Mouse (Mus musculus) hindbrain, embryonic 16.5 days (tissue): ENCODE data around the gene H2-Aa. TPM values are rescaled to one million over a fixed set of nuclear protein-coding genes. Genes with fewer than 3 reads are reported as not detected.

ENCODE experiments used
- ATAC-seq: fragments of 200-750 bp; cut with Nextera tagmentation; 2 replicates; pipeline ENCODE4 v1.8.0; 2017; ENCODE audit warnings: moderate TSS enrichment, moderate library complexity
- H3K27ac ChIP-seq: fragments of 300-500 bp; sonication (generic); 2 replicates; pipeline ENCODE4 v1.5.1; 2014; ENCODE audit warnings: low read depth, mild to moderate bottlenecking, control low read depth, low read length, moderate library complexity
- H3K27me3 ChIP-seq: fragments of 300-500 bp; sonication (generic); replicated peaks from 2 replicates; pipeline ENCODE4 v1.6.1; 2014; ENCODE audit warnings: low read length; ENCODE audit not compliant: control insufficient read depth, insufficient read depth
- H3K36me3 ChIP-seq: fragments of 300-500 bp; sonication (generic); 2 replicates; pipeline ENCODE4 v1.6.1; 2014; ENCODE audit warnings: mild to moderate bottlenecking, low read length, moderate library complexity, mixed read lengths; ENCODE audit not compliant: control insufficient read depth, insufficient read depth
- H3K4me1 ChIP-seq: fragments of 300-500 bp; sonication (generic); 2 replicates; pipeline ENCODE4 v1.6.1; 2014; ENCODE audit warnings: low read depth, low read length; ENCODE audit not compliant: control insufficient read depth, insufficient read depth
- H3K4me2 ChIP-seq: fragments of 300-500 bp; sonication (generic); 2 replicates; pipeline ENCODE4 v1.6.1; 2014; ENCODE audit warnings: mild to moderate bottlenecking, low read length, control low read depth, moderate library complexity
- H3K4me3 ChIP-seq: fragments of 300-500 bp; sonication (generic); 2 replicates; pipeline ENCODE4 v1.5.1; 2014; ENCODE audit warnings: mild to moderate bottlenecking, low read length, control low read depth, moderate library complexity
- H3K9ac ChIP-seq: fragments of 300-500 bp; sonication (generic); 2 replicates; pipeline ENCODE4 v1.6.1; 2014; ENCODE audit warnings: low read depth, mild to moderate bottlenecking, control low read depth, low read length, moderate library complexity
- H3K9me3 ChIP-seq: fragments of 300-500 bp; sonication (generic); 2 replicates; pipeline ENCODE4 v1.6.1; 2014; ENCODE audit warnings: mild to moderate bottlenecking, low read length, moderate library complexity; ENCODE audit not compliant: control insufficient read depth
- WGBS: fragments of 180-500 bp; shearing (Covaris S2); extraction: QIAGEN DNeasy Blood & Tissue Kit; methylation state at CpG from one replicate; pipeline ENCODE4 v1.1.7; 2014; 5-methylcytosine and 5-hydroxymethylcytosine counted together
- polyA plus RNA-seq: library from polyadenylated mRNA; unstranded; fragments of >200 nt; fragmentation: Nextera tagmentation; extraction: Ambion mirVana; gene quantifications from 2 replicates; pipeline ENCODE4 v1.2.1, GENCODE M21; 2015

The H2-Aa gene
- polyA plus RNA-seq, 1 experiment from 2014 or later: 0.59 TPM

DNA sequence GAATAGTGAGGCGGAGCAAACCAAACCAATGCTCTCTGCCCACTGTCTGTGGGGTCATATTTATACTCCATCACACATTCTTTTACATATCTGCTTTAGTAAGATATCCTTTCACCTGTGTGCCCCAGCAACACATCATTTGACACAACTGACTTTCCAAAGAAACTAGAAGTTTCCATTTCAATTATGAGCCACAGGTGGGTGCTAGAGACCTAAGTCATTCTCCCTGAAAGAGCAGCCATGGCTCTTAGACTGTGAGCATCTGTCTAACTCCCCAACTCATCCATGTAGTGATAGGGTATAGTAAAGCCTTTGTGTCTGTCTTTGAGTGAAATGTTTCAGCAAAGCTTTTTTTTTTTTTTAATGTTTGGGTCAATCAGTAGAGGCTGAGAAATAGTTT lies 15.5 kb downstream of the H2-Aa start:
- Histone ChIP-seq H3K9me3 (peaks cover 2% of the 10 kb centered on the region; the same call in 1 of the 2 replicates), H3K4me2 (no peak overlapping the region), H3K36me3 (no peaks in the 10 kb centered on the region), H3K27me3 (no peaks in the 10 kb centered on the region), H3K4me1 (no peaks in the 10 kb centered on the region), H3K4me3 (no peak overlapping the region), H3K27ac (no peak overlapping the region), H3K9ac (no peak overlapping the region)
- WGBS: 90% methylated on average over 1 of the region's 1 CpGs
- no peak for ATAC-seq

DNA sequence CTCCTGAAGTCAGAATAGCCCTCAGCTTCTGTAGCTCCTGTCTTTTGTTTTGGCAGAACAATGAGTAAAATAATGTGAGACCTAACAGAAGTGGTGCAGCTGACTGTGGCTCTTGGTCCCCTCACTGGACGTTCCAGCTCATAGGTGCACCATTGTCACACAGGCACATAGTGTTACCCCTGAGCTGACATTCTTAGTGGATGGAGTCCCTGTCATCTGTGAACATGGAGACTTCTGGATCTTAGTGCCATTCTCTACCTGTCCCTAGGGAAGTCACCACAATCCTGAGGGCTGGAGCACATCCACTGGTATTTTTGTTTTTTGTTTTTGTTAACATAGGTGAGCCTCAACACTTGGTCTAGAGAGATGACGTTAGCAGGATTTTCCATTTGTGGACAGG lies 16.7 kb downstream of the H2-Aa start:
- no peak overlapping the region for H3K9ac ChIP-seq
- ATAC-seq: no peak
- H3K4me2 ChIP-seq: no peak overlapping the region
- H3K27me3 ChIP-seq: no peaks in the 10 kb centered on the region
- H3K4me3 ChIP-seq: no peak overlapping the region
- 77% methylated on average over 2 of the region's 2 CpGs for WGBS
- no peaks in the 10 kb centered on the region for H3K4me1 ChIP-seq
- no peak overlapping the region for H3K27ac ChIP-seq
- H3K9me3 ChIP-seq: no peaks in the 10 kb centered on the region
- H3K36me3 ChIP-seq: no peaks in the 10 kb centered on the region

DNA sequence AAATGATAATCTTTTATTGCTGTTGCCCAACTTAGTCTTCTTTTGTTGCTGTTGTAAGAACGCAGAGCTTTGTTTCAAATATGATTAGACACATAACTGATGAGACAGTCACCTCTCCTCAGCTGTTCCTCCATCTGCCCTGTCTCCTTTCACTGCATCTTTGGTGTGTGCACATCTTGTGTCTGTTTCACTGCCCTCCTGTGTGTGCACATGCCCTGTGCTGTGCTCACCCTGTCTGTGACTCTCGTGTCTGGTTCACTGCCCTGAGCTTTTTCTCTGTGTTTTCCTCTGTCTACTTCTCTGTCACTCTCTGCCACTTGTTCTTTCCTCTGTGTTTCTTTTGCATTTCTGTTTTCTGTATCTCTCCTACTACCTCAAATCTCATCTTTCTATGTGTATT lies 17.4 kb downstream of the H2-Aa start:
- Histone ChIP-seq H3K4me1 (no peaks in the 10 kb centered on the region; the same call in 1 of the 2 replicates), H3K27me3 (no peaks in the 10 kb centered on the region), H3K27ac (no peak overlapping the region), H3K4me3 (no peak overlapping the region), H3K9me3 (no peaks in the 10 kb centered on the region), H3K9ac (no peak overlapping the region), H3K4me2 (no peak overlapping the region), H3K36me3 (no peaks in the 10 kb centered on the region)
- no peak for ATAC-seq
- 90% methylated on average over 2 of the region's 2 CpGs for WGBS

DNA sequence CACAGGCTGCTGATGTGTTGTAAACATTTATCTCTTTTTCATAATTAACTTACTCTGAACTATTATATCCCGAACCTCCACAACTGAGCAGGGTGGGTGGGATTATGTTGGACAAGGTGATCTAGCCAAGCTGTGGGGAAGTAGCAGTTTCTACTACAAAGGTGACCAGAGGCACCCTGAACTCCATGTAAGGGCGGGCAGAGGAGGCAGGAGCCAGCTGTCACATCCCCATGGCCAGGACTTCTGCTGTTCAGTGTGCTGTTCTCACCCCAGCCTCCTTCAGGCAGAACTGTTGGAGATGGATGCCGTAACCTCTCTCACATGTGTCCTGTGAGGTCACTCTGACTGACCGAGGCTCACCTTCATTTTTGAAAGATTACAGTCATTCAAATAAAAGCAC lies 17.8 kb downstream of the H2-Aa start:
- no peak for ATAC-seq
- Histone ChIP-seq H3K9me3 (no peaks in the 10 kb centered on the region), H3K4me2 (no peak overlapping the region), H3K4me1 (peaks cover 4% of the 10 kb centered on the region; the same call in 1 of the 2 replicates), H3K9ac (no peak overlapping the region), H3K36me3 (no peaks in the 10 kb centered on the region), H3K4me3 (no peak overlapping the region), H3K27ac (no peak overlapping the region), H3K27me3 (no peaks in the 10 kb centered on the region)
- 81% methylated on average over 4 of the region's 4 CpGs for WGBS

DNA sequence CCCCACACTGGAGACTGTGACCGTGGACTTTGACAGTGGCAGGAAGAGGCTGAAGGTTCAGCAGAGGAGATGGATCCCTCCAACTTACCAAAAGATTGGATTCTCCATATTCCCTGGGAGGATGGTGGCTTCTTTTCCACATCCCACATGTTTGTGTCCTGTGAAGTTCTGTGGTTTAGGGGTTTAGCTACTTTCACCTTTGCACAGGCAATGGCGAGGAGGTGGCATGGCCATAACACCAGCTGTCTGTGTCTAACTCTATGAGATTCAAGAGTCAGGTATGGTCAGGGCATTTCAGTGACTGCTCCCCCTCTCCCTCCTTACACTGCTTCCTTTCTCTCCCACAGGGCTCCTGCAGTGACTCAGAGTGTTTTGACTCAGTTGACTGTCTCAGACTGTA lies 18.9 kb downstream of the H2-Aa start:
- H3K4me2 ChIP-seq: no peak overlapping the region
- WGBS: 89% methylated on average over 2 of the region's 2 CpGs
- H3K27me3 ChIP-seq: no peaks in the 10 kb centered on the region
- H3K36me3 ChIP-seq: no peaks in the 10 kb centered on the region
- no peak for ATAC-seq
- no peaks in the 10 kb centered on the region for H3K9me3 ChIP-seq
- no peak overlapping the region for H3K4me3 ChIP-seq
- H3K4me1 ChIP-seq: peaks cover 7% of the 10 kb centered on the region
- no peak overlapping the region for H3K9ac ChIP-seq
- no peak overlapping the region for H3K27ac ChIP-seq

DNA sequence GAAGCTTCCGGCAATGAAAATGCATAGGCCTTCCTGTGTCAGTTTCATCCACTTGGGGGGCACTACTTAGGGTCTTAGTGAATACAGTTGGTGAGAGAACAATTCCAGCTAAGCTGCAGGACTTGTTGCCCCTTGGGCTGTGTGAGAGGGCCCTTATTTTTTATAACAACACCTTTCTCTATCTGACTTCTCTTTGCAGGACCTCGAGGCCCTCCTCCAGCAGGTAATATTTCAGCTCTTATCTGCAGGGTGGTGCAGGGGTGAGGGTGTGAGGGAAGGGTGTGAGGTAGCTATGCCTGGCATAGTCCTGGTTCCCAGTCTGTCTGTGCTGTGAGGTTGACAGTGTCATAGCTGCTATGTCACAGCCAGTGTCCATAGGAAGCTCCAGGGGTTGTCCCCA lies 19.4 kb downstream of the H2-Aa start:
- 77% methylated on average over 2 of the region's 2 CpGs for WGBS
- Histone ChIP-seq H3K9ac (no peak overlapping the region), H3K27ac (no peak overlapping the region), H3K4me2 (no peak overlapping the region), H3K36me3 (no peaks in the 10 kb centered on the region), H3K27me3 (no peaks in the 10 kb centered on the region), H3K4me3 (no peak overlapping the region), H3K4me1 (peaks cover 10% of the 10 kb centered on the region), H3K9me3 (no peaks in the 10 kb centered on the region)
- no peak for ATAC-seq

DNA sequence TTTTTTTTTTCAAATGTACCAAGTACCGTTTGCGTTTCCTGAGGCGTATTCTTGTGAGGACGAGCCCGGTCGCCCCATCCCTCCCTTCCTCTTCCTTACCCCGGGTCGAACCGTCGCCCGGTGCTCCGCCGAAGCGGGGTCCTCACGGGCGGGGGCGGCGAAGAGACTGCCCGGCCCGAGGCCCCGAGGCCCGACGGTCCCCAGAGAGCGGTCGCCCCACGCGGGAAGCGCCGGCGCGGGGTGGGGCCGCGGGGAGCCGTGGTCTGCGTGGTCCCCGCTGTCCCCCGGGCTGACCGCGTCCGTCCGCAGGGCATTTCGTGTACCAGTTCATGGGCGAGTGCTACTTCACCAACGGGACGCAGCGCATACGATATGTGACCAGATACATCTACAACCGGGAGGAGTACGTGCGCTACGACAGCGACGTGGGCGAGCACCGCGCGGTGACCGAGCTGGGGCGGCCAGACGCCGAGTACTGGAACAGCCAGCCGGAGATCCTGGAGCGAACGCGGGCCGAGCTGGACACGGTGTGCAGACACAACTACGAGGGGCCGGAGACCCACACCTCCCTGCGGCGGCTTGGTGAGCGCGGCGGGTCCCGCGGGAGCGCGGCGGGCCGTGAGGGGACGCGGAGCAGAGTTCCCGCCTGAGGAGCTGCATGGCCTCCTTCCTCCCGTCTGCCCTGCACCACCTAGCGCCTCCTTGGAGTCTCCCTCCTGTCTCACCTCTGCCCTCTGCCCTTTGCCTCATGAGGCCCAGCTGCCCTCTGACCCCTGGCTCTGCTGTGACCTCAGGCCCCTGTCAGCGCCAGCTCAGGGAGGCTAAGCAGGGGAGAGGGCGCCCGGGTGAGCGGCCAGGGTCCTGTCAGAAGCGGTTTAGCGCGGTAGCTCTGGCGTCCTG lies 22.9 kb downstream of the H2-Aa start:
- H3K9ac ChIP-seq: peak overlapping the region; percentile 58
- H3K4me1 ChIP-seq: peaks cover 10% of the 10 kb centered on the region
- no peaks in the 10 kb centered on the region for H3K36me3 ChIP-seq
- H3K27ac ChIP-seq: no peak overlapping the region
- WGBS: 2% methylated on average over 78 of the region's 93 CpGs
- H3K4me3 ChIP-seq: peak overlapping the region; percentile 53
- H3K9me3 ChIP-seq: no peaks in the 10 kb centered on the region
- peak overlapping the region; percentile 95 for H3K4me2 ChIP-seq
- ATAC-seq: no peak
- no peaks in the 10 kb centered on the region for H3K27me3 ChIP-seq

DNA sequence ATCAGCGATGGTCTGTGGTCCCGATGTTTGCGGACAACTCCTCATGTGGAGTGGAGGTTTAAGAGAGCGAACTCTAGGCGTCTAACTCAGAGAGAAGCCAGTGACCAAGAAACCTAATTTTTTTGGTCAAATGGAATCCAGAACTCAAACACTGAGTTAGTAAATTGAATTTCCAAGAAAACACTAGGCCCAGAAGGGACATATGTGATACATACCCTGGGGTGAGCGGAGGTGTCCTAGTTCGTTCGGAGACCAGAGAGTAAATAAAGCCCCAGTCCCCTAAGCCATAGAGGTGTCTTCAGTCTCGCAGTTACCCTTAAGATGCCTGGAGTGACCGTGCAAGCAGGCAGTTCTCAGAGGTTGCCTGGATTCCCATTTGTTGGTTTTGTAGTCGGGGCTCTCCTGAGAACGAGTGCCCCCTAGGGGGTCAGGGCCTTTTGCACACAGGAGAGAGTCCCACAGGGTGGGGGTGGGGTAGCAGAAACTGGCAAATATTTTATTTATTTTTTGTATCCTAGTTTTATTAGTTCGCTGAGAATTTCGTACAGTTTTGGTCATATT lies 23.7 kb downstream of the H2-Aa start:
- Histone ChIP-seq H3K4me1 (peaks cover 10% of the 10 kb centered on the region), H3K9ac (no peak overlapping the region), H3K27me3 (no peaks in the 10 kb centered on the region), H3K4me2 (peak overlapping the region; percentile 95), H3K4me3 (peak overlapping the region; percentile 53), H3K27ac (no peak overlapping the region), H3K9me3 (no peaks in the 10 kb centered on the region), H3K36me3 (no peaks in the 10 kb centered on the region)
- 4% methylated on average over 14 of the region's 14 CpGs for WGBS
- no peak for ATAC-seq

DNA sequence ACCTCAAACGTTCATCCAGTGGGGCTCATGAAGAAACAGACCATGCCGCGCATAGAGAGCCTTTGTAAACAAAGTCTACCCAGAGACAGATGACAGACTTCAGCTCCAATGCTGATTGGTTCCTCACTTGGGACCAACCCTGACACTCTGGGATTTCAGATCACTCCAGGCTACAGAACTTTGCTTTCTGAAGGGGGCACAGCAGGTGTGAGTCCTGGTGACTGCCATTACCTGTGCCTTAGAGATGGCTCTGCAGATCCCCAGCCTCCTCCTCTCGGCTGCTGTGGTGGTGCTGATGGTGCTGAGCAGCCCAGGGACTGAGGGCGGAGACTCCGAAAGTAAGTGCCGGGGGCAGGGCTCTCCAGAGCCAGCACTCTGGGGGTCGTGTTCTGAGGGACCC lies 24.6 kb downstream of the H2-Aa start:
- Histone ChIP-seq H3K4me2 (peak overlapping the region; percentile 95), H3K27me3 (no peaks in the 10 kb centered on the region), H3K4me3 (peak overlapping the region; percentile 45), H3K9me3 (no peaks in the 10 kb centered on the region), H3K36me3 (no peaks in the 10 kb centered on the region), H3K9ac (peak overlapping the region; percentile 36; the same call in 1 of the 2 replicates), H3K4me1 (peaks cover 10% of the 10 kb centered on the region), H3K27ac (no peak overlapping the region)
- 0% methylated on average over 8 of the region's 8 CpGs for WGBS
- peak; percentile 83 for ATAC-seq
